Mouse (Mus musculus): ENCODE results near the gene Nsdhl.

The Nsdhl gene

DNA sequence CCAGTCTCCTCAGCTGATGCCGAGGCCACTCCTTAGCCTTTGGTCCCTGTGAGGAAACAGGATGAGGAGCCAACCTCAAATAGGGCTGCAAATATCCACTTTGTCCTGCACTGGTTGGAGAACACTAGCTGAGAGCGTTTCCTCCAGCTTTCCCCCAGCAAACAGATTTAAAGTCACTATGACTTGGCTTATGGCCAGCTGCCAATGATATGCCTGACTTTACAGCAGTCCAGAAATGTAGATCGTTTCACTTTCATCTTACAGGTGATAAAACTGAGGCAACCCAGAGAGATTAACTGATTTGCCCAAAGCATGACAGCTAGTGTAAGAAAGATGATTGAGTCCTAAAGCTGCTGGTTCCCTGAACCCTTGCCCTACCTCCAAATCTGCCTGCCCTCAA, 77.2 kb downstream of the Nsdhl start:
- in situ Hi-C loops (cut with MboI, MseI): no loop called here

DNA sequence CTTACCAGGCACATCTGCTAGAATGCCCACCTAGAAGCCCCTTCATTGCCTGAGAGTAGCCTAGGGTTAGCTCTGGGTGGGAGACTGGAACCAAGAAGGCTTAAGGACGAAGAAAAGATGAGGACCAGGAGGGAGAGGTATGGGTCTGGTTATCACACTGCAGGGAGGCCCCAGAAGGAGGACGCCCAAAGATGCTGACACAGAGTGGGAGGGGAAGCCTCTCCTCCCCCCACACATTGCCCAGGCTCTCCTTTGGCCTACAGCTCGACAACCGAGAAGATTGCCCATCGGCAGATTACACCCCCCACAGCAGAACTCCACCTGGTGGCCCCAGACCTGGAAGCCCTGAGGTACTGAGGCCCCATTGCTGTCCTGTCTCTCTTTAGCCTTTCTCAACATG, 84.8 kb downstream of the Nsdhl start:
- in situ Hi-C loops (cut with MboI, MseI): loop anchor here in 1 of 2 experiments (25.0 kb wide), 1 partner anchor 659 kb away; the partner anchor contains the start of genes Pnck and Slc6a8

DNA sequence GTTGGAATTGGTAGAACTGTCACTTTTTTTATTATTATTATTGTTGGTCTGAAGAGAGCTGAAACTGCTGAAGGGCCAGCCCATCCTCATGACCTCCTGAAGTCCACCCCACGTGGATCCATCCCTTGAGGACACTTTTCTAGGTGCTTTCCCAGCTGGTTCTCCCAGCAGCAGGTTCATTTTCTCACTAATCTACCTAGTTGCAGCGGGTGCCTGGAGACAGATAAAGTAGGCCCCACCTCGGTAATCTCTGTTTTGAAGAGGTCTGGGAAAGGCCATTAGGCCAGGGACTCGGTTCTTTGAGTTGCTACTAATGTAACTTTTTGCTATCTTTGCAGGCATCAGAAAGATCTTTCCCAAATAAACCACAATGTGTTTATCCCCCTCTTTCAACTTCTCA, 87.3 kb downstream of the Nsdhl start:
- in situ Hi-C loops (cut with MboI, MseI): loop anchor here in 1 of 2 experiments (25.0 kb wide), 1 partner anchor 657 kb away; the partner anchor contains the start of genes Pnck and Slc6a8

DNA sequence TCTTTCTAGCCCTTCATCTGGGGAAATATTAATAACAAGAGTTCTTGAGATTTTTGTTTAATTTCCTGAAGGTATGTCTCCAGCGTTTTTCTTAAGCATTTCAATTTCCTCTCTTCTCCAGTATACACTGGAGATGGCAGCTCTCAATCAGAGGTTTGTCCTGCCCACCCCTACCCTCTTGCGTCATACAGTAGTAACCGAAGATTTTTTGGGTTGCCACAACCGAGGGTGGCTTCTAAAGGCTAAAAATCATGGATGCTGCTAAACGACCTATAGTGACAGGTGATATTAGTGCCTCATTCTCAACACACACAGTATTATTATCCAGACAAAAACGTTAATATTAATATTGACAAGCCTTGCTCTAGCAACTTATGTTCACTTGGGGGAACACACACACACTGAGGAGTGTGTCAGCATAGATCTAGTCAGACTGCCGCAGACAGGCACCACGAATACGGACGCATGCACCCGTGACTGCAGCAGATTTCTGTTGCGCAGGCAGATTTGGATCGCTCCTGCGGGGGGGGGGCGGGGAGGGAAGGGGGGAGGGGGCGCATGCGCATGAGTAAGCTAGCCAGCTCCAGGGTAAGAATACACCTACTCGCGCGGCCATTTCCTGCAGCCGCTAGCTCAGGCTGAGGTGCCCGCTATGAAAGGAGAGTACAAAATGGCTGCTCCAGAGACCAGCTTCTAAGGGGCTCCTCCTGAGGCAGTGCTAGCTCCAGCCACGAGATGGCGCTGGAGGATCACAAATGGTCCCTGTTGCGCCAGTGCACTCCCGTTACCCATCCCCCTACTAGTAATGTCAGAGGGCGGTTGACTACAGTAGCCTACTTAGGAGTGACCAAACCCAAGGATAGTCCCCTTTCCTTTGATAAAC, 89.5 kb downstream of the Nsdhl start:
- in situ Hi-C loops (cut with MboI, MseI): loop anchor here in 1 of 2 experiments (25.0 kb wide), 1 partner anchor 654 kb away; the partner anchor contains the start of genes Pnck and Slc6a8

Measured in T-helper 17 cell (primary cell).